Mouse (Mus musculus): ENCODE results near the gene Lrrc72. TPM values are rescaled to one million over a fixed set of nuclear protein-coding genes. Genes with fewer than 3 reads are reported as not detected.
"Not testable (repeated sequence)": the region's sequence is repeated elsewhere in the genome, so short reads cannot be mapped to it uniquely, and the experiment has no call there.

The Lrrc72 gene
- total RNA-seq (2021), result not detected
- long read RNA-seq, result 0 reads

DNA sequence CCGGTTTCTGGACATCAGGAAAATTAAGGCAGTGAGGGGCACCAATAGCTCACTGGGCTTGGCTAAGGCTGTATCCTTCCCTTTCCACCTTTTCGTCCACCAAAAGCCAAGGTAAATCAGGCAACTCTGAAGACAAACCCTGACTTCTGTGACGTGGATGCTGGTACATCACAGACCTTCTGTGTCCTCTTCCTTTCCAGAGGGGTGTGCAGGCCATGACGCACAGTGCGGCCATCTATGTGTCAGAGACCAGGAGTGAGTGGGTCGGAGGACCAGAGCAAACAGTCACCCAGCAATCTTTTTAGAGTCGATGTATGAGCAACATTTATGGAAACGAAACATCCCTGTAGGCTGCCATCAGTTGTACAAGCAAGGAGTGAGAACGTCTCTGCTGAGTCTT lies at the start of gene Lrrc72:
Gene Lrrc72, minus strand, starts transcription at position 101 of the 400 bp plus-strand sequence.
- no peak for DNase-seq (ENCODE audit: low spot score in 2 of 2)

DNA sequence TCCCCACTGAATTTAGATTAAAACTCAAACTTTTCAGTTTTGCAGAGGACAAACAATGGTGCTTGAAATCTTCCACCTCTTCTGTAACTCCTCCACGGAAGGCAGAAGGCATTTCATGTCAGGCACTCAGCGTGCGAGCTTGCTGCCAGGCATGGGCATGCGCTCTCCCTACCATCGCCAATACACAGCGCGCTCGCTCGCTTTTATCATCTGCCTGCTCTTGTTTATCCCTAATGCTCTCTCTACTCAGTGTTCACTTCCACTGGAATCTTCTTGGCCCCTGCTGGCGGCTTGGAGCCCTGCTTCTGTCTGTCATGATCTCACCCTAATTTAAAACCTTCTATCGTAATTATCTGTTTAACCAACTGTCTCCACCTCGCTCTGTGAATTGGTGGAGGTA lies 49.1 kb upstream of the Lrrc72 start:
- DNase-seq (ENCODE audit: low spot score in 2 of 2), result peak; percentile 43 to 60

DNA sequence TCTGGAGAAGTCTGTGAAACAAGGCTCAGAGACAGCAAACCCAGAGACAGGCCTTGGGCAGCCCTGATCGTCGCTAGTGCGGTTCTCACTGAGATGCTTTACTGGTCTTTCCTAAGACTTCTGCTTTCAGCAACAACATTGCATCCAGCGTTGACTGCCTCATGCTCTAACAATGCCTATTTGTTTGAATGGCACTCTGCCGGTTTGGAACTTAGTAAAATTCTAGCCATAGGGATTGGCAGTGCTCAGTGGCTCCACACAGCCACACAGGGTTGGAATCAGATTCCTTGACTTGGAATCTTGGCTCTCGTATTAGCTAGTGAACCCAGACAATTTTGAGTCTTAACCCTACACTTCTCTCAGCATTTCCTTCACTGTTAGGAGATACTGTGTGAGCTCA lies 38.1 kb upstream of the Lrrc72 start:
- no peak for DNase-seq (ENCODE audit: low spot score in 2 of 2)

DNA sequence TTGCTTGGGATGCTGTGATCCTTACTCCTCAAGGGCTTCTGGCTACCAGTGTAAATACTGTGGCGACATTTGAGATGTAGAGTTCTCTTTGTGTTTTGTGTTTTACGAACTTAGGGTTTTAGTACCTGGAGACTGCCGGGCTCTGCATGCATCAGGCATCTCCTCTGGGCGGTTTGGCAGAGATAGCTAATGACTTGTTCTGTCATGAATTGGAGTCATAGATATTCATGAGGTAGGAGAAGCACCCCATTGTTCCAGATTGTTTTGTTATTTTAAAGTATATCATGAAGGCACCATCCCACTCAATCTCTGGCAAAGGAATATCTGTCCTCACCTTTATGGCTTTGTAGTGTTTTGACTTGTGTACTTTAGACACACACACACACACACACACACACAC lies 37.3 kb upstream of the Lrrc72 start:
- DNase-seq (ENCODE audit: low spot score in 2 of 2), result no peak

DNA sequence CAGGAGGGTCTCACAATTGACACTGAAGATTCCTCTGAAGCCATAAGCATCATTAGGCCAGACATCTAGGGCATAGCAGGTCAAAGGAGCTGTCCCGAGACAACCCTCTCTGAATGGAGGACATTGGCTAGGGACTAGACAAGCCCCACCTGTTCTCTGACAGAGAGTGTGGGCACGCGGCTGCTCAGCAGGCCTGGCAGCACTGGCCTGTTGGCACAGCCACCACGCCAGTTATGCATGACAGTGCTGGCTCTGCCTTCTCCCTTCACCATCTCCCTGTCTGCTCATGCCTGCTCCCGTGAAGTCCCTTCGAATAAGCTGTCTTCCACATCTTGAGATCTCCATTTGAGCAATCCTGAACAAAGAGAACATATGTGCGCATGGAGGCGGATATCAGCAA lies 36.4 kb upstream of the Lrrc72 start:
- peak; percentile 40 to 41 for DNase-seq (ENCODE audit: low spot score in 2 of 2)

DNA sequence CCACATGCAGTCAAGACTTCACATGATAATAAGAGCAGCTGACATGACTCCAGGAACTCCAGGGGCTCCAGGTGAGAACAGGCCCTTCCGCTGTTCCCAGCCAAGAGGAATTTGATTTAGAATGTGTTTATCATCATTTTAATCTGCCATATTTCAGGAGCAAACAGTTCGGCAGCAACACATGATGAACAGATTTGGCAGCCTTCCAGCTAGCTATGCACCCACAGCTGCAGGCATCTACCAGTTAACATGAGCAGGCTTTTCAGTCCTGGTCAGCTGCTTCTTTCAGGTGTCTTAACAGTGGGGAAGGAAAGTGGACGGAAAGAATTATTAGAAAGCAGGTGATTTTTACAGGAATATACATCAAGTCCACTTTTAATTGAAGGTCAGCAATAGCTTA lies 21.6 kb upstream of the Lrrc72 start:
- DNase-seq (ENCODE audit: low spot score in 2 of 2), result no peak

DNA sequence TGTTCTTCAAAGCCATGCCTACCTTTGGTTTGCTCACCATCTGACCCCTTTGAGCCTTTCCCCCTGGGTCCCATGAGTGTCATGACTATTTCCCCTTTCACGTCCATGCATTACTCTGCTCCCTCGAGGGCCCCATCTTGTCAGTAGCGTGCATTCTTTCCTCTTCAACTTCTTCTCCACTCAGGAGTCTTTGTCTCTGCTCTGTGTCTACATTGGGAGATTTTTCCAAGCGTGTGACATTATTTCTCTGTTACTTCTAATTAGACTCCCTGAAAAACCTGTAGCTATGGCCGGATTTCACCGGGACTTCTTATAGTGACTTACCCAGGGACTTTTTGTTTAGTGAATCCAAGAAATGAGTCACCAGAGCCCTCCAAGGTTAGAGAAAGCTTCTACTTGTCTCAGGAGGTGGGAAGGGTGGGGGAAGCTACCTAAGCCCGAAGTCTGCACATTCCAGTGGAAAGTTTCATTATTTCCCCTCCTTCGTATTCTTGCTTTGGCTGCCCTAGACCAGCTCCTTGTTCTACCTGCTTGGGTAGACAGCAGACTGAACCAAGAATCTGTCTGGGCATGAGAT lies 14.6 kb upstream of the Lrrc72 start:
- DNase-seq (ENCODE audit: low spot score in 2 of 2), result no peak

DNA sequence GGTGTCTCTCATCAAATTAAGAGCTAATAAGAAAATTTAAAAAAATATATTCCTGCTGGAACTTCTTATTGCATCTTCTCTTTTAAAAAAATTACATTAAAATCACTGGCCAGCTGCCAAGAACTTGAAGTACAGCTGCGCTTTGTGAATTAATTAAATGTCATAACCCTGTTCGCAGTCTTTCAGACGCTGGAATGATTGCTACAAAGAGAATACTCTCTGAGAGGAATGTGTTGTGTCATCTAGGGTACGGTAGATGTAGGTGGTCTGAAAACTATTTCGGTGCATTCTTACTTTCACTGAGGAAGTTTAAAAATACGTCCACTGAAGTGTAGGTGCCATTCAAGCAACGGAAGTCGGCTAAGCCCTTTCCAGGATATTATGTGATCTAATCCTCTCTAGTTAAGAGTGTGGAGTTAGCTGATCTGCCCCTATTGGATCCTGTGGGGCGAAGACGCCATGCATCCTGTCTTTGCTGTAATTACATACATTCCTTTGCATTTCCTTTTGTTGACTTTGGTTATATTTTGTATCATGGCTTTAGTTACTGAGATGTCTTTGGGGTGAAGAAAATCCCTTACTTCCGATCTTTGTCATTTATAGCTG lies 9.0 kb upstream of the Lrrc72 start:
- no peak for DNase-seq (ENCODE audit: low spot score in 2 of 2)

DNA sequence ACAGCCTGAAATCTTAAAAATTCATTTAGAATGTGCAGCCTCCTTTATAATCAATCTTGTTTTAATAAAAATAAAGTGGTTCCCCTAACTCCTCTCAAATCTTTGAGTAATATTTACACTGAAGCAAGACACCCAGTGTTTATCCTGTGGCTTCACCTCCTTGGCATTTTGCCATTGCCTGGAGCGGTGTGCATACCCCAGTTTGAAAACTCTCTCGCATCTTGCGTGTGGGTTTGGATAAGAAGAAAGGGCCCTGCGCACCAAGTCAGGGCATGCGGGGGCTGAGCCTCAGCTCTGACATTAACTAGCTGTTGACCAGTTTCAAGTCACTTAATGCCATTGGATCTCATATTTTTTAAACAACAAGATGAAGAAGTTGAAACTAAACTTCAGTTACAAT lies 2.2 kb upstream of the Lrrc72 start:
- no peak for DNase-seq (ENCODE audit: low spot score in 2 of 2)

DNA sequence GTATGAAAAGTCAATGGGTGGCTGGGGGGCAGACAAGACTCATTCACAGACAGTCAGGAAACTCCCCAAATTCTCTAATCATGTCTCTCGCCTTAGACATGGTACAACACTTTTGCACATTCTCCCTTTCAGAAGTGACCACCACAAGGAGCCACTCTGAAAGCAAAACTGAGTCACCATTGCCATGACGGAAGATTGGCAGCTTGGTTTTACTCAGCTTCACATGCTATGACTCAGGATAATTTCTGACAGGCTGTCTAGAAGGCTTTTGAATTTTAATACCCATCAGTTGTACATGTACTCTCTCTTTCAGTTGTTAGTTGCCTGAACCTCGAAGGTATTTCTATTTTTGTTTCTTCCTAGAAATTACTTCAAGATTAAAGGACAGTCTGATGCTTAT lies 12.0 kb downstream of the Lrrc72 start:
- DNase-seq (ENCODE audit: low spot score in 2 of 2), result no peak

DNA sequence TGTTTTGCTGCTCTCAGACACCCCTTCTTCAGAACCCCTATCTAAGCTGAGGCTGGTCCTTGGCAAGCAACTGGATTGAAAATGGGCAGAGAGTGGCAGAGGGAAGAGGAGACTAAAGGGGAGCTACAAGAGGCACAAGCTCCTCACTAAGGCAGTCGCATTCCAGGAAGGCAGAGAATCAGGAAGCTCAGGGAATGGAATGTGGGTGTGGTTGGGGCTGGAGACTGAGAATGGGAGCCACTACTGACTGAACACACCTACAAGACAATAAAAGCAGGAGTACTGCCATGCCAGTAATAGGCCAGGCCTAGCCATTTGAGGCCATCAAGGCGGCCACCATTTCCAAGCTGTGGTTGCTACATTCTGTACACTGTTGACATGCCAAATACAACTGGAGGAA lies 21.8 kb downstream of the Lrrc72 start:
- DNase-seq (ENCODE audit: low spot score in 2 of 2), result no peak

DNA sequence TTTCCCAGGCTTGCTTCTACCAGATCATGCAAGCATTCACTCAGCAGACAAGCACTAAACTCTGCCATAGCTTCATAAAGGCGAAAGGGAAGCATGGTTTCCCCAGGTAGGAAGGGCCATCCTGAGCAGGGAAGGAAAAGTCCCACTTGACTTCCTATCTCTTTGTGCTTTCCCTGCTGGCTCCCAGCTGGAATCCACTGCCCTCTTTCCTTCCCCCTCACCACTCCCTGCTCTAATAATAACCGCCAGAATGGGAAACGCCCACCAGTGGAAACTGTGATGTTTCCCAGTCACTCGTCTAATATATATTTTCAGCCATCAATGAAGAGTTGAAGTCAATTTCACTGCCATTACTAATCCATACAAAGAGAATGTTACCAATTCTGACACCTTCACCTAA lies 28.8 kb downstream of the Lrrc72 start:
- no peak for DNase-seq (ENCODE audit: low spot score in 2 of 2)

DNA sequence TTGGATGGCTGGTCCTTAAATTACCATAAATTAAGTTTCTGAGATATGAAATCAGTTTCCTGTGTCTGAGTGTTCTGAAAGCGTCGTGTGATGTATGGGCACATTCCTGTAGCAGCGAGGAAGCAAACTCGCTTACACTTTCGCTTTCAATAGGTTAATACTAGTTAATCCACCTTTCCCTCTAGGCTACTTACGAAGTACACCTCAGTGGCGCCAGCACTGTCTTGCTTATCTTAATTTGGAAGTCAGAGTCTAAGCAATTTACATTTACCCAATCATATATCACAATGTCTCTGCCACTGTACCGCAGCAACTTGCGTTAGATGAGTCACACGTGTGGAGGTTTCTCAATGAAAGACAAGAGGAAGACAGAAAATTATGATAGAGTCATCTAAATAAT lies 36.3 kb downstream of the Lrrc72 start:
- no peak for DNase-seq (ENCODE audit: low spot score in 2 of 2)

DNA sequence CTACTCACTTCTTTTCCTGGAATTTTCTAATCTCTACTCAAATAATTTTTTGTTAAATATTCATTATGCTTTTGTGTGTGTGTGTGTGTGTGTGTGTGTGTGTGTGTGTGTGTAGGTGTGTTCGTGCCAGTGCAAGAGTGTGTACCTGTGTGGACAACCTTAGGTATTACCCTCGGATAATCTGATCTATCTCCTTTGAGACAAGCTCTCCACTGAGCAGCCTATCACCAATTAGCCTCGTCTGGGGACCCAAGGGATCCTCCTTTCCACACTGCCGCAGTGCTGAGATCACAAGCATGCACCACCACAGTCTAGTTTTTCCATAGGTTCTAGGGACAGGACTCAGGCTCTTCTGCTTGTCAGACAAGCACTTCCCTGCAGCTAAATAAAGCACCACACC lies 37.0 kb downstream of the Lrrc72 start:
- no peak for DNase-seq (ENCODE audit: low spot score in 2 of 2)

DNA sequence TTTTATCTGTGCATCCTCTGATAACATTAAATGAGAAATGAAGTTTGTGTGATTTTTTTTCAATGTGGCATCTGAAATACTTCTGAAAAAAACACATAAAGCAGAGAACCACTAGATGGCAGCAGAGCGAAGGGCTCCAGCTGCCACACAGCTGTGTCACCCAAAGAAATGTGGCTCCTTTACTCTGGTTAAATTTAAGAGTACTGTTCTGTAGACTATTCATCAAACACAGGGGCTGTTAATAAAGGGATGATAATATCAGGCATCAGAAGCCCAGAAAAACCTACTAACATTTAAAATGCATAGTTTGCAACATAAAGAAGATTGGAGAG lies 38.1 kb downstream of the Lrrc72 start:
- DNase-seq (ENCODE audit: low spot score in 2 of 2), result peak; percentile 32 to 45

DNA sequence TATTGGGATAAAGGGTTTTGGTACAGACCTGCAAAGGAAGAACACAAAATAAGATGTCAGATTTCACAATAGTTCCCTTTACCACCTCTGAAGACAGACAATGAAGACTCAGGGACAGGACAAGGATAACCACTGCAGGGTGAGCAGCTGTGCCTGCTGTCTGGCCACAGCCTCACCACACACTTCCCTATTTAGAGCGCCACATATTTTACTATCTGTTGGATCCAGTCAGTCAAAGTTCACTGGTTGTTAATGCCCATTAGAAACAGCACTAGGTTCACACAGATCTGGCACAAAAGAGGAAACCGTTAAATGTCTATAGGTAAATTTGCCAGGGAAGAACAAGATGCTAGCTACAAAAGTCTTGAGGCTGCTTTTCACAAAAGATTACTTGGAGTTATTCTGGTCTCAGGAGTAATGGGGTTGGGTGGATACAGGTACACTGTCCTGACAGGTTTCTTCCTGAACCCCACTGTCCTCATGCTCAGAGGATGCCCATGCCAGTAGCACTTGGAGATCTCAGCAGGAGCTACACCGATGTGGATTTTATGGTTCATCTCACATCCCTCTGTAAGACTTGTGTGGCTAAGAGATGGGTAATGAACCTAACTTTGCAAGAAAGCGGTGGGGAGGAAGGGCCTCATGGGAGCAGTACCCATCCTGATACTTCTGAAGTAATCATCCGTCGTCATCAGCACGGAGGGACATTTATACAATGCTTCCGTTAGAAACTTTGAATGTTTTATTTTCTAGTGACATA lies 38.6 kb downstream of the Lrrc72 start:
- no peak for DNase-seq (ENCODE audit: low spot score in 2 of 2)

DNA sequence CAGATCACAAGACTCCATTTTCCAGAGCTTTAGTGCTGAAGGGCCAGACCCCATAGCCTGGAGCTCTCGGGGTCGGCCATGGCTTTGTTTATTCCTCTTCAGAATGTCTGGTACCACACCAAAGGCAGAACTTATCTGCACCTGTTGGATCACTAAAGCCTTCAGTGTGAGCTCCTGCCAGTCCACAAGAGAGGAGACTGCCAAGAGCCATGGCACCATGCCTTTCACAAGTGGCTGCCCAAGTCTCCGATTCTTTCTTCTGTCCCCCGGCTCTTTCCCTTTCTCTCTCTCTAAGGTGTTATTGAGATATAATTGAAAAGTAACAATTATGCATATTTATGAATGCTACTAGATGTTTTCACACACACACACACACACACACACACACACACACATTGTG lies 43.1 kb downstream of the Lrrc72 start:
- peak in 1 of 2 experiments; percentile 29 for DNase-seq (ENCODE audit: low spot score in 2 of 2)

DNA sequence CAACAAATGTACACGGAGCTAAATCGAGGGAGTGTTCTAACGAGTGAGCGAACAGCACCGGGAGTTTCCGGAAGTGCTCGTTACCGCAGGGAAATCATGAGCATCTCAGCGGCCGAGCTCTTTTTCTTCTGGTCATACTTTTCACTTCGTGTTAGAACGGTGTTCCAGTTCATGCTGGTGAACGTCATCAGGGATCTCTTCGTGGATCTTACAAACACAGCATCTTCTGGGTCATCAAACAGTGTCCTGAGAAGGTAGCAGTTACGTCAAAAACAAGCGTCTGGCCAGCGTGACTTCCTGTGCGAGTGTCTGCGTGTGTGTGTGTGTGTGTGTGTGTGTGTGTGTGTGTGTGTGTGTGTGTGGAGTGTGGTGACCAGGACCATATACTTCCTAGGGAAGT lies 44.7 kb downstream of the Lrrc72 start:
- peak; percentile 19 for DNase-seq (ENCODE audit: low spot score in 2 of 2)

DNA sequence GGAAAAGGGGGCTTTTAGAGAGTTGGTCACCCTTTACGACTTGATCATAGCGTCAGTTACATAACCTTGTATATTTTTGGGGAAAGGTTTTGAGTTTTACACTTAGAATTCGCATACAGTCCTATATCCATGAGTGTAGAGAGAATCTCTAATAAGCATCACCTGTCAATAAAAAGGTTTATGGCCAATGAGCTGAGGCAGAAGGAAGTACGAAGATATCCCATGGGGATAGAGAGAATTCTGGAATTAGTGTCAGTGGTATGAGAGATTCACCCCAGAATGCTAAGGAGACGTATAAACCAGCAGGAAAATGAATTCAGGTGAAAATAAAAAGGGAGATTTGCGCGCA lies 45.4 kb downstream of the Lrrc72 start:
- DNase-seq (ENCODE audit: low spot score in 2 of 2), result no peak

DNA sequence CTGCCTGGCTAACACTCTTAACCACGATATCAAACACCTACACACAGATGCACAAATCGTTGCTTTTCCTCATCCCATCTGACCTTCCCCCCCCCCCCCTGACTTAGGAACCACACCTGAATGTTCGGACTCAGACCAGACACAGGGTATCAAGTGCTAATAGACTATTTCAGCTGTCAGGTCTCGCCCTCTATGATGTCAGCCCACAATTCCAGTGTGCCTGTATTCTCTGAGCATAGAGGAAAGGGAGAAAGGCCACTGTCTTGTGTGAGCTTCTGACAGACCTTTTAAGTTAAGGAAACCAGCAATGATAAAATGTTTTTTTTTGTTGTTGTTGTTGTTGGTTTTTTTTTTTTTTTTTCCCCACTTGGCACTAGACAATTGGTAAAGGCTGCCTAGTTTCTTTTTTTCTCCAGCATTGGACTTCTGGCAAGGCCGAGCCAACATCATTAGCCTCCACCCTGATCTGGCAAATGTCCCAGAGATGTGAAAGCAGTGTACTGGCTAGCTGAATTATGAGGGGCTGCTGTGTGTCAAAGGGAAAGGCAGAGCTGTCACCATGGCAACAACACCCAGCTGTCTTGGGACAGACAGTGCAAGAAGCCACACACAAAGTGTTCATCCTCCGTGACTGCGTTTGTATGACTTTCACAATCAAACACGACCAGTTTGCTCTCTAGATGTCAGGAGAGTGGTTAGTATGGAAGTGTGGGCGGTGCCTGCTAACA lies 46.0 kb downstream of the Lrrc72 start:
- DNase-seq (ENCODE audit: low spot score in 2 of 2), result peak; percentile 51 to 55

DNA sequence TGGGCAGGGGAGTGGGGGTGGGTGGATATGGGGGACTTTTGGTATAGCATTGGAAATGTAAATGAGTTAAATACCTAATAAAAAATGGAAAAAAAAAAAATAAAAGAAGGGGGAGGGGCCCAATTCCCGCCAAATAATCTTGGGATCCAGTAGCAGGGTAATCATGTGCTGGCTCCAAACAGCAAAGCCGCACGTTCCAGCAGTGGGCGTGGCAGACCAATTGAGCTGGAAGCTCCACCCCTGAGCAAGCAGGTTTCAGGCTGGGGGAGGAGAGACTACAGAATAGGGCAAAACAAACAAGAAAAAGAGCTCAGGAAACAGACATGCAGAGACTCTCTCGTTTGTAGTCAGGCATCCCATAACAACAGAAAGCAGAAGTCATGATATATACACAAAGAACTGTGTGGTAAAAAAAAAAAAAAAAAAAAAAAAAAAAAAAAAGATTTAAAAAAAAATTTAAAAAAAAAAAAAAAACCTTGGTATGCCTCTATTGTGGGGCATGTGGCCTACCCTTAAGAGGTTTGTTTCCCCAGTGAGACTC lies 47.5 kb downstream of the Lrrc72 start:
- DNase-seq (ENCODE audit: low spot score in 2 of 2), result not testable (repeated sequence)

DNA sequence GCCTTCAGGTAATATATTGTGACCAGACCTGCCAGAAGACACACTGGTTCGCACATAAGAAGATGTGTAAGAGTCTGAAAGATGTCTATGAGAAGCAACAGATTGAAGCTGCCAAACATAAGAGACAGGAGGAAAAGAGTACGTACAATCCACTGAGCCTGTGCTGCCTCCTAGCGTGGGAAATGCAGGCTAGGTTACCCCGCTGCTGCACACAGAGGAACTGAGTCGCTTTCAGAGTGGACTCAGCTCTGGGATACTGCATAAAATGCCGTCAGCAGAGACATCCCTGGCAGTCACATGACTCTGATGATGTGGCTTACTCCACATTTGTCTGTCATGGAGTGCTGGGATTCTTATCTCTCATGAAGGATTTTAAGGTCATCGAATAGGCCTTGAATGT lies 58.2 kb downstream of the Lrrc72 start:
- DNase-seq (ENCODE audit: low spot score in 2 of 2), result no peak
